Mouse (Mus musculus) brain, adult 10 weeks (tissue): ENCODE measurements around the gene Gm38393. TPM values are rescaled to one million over a fixed set of nuclear protein-coding genes. Genes with fewer than 3 reads are reported as not detected.

Experiments used
- polyA plus RNA-seq: library from polyadenylated mRNA; stranded (reverse); fragments of 350-450 nt; fragmentation: Illumina TruSeq; extraction: RNeasy Lipid Tissue Mini Kit (QIAGEN cat#74804); gene quantifications from one replicate; pipeline ENCODE4 v1.2.3, GENCODE M21; 2015; ENCODE audit warnings: low read depth, low replicate concordance

Gm38393 gene
- 16.9 TPM for polyA plus RNA-seq

DNA sequence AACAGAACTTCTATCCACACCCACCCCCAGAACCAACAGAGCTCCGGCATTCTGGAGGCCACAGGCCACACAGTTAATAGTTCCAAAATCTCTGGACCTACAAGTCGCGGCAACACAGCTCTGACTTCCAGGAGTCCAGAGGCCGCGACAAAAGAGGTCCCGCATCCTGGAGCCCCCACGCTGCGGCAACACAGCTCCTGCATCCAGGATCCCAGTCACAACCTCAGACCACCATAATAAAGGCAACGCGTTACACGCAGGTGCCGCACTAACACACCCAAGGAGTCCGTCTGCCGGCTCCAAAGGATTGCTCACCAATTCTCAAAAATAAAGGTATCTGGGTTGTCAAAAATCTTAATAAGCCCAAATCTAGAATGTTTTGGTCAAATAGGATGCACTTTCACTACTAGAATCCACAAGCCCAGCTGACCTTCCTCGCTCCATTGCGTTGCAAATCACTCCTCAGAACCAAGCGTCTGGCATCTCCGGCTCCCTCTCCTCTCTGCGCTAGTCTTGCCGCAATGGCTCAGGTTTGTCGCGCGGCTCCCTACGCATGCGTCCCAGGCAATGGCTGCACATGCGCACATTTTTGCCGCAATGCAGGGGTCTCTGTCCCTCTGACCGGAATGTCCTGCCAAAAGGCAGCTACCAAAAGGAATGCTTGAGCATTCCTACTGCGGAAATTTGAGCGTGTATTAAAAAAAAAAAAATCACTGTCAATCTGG is at the start of gene Gm38393, which contains the start of gene Snurf:
Gm38393 (minus strand) TSS at position 459 of the 725 bp plus-strand sequence.
Snurf (minus strand) TSS at position 444 of the 725 bp plus-strand sequence.

Other genes with a start within 250 kb of the Gm38393 start
- gene Snurf, start within 50 bp of the Gm38393 start, polyA plus RNA-seq: 1,368 TPM
- gene Snrpn, start 135.2 kb upstream of the Gm38393 start, polyA plus RNA-seq: 1,045 TPM